Mouse (Mus musculus) bone marrow, adult 2 months (tissue): ENCODE measurements around the gene Epb41. TPM values are rescaled to one million over a fixed set of nuclear protein-coding genes. Genes with fewer than 3 reads are reported as not detected.
A peak's percentile ranks its signal among the peaks of the same experiment; 100 is the strongest.

Experiments
- H3K27ac ChIP-seq: fragments of 200-500 bp; 2 replicates; pipeline ENCODE4 v1.5.1; 2012; ENCODE audit warnings: low read depth, mild to moderate bottlenecking, control low read depth, inconsistent platforms, low read length; ENCODE audit not compliant: control insufficient read depth, poor library complexity, insufficient read depth
- H3K4me1 ChIP-seq: fragments of 200-500 bp; 2 replicates; pipeline ENCODE4 v1.6.1; 2011; ENCODE audit warnings: low read length; ENCODE audit not compliant: control insufficient read depth, insufficient read depth
- H3K4me3 ChIP-seq: fragments of 200-500 bp; replicated peaks from 2 replicates; pipeline ENCODE3; 2011; ENCODE audit warnings: mild to moderate bottlenecking, low read depth, low read length, control low read depth; ENCODE audit not compliant: control insufficient read depth
- CTCF ChIP-seq: fragments of 200-500 bp; IDR thresholded peaks from 2 replicates; pipeline ENCODE4 v1.5.1; 2011; ENCODE audit warnings: low read length, control low read depth; ENCODE audit not compliant: control insufficient read depth, insufficient read depth
- POLR2A ChIP-seq: fragments of 200-500 bp; IDR thresholded peaks from 2 replicates; pipeline ENCODE4 v1.6.1; 2011; ENCODE audit warnings: low read depth, mild to moderate bottlenecking, control low read depth, low read length, borderline replicate concordance; ENCODE audit not compliant: control insufficient read depth
- WGBS: fragments of 180-500 bp; shearing (Covaris S2); methylation state at CpG from one replicate; pipeline ENCODE4 v1.1.7; 2018; 5-methylcytosine and 5-hydroxymethylcytosine counted together
- polyA plus RNA-seq: library from polyadenylated mRNA; stranded (reverse); fragments of >200 nt; gene quantifications from 2 replicates; pipeline ENCODE4 v1.2.4, GENCODE M21; 2011; ENCODE audit warnings: low replicate concordance; ENCODE audit not compliant: missing spikeins, insufficient read depth, insufficient read length

Epb41 gene
- polyA plus RNA-seq, 1 experiment, result 298 TPM

GRCm38 (mm10) chr4:131914046-131914643, 161.0 kb downstream of the Epb41 start:
- H3K27ac ChIP-seq, result no peak overlapping the region
- no peak for TF ChIP-seq CTCF
- H3K4me1 ChIP-seq, result peaks cover 1% of the 10 kb centered on the region; the same call in 1 of the 2 replicates
- H3K4me3 ChIP-seq, result no peak overlapping the region
- WGBS, result 42% methylated on average over 9 of the region's 9 CpGs

DNA sequence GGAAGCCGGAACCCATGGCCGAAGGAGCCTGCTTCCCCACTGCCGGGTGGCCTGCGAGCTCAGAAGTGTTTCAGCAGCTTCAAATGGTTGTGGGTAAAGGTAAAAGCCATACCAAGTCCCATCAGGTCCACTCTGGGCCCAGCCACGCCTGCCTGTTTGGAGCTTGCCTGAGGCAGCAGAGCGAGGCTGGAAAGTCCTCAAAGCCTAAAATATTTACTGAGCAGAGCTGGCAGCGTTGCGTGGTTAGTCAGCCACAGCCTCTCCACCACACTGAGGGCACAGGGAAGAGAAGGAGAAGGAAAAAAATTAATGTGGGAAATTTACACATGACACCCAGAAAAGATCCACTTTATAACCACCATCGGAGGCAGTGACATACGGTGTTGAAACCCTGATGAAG, 161.6 kb downstream of the Epb41 start:
- H3K4me1 ChIP-seq, result peaks cover 1% of the 10 kb centered on the region; the same call in 1 of the 2 replicates
- 66% methylated on average over 10 of the region's 10 CpGs for WGBS

GRCm38 (mm10) chr4:131911521-131911920, 163.6 kb downstream of the Epb41 start:
- 49% methylated on average over 5 of the region's 5 CpGs for WGBS
- H3K27ac ChIP-seq, result no peak overlapping the region

More for the DNA sequence above, 161.6 kb downstream of the Epb41 start:
- TF ChIP-seq CTCF (no peak), POLR2A (no peak)
- Histone ChIP-seq H3K27ac (no peak overlapping the region), H3K4me3 (no peak overlapping the region)

DNA sequence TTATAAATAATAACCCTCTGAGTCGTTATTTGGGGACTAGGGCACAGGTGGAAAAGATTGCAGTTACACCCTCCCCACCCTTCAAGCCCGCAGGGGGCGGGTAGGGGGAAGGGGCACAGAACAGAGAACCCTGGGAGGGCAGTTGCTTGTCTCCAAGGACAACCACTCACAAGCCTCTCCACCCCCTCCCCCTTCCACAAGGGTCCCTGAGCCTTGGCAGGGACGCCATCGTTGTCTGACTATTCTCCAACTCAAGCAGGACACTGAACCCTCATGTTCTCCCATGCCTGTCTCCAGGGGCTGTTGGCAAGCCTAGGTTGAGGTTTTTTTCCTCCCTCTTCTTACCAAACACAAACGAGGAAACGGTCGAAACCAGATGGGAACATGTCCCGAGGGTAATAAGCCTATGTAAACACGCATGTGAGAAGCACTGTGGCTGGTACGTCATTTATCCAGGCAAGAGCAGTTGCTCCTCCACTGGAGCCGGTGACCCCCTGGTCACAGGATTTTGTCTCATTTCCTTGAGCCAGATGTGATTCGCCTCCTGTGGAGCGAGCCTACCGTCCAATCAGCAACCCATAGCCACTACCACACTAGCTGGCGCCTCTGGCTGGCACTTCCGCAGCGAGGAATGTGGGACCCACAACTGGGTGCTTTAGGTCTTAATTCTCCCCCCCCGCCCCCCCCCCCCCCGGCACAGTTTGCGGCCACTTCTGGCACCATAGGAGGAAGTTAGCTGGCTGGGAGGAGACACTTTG, 164.7 kb downstream of the Epb41 start:
- 3% methylated on average over 20 of the region's 21 CpGs for WGBS
- TF ChIP-seq POLR2A (no peak), CTCF (no peak)
- Histone ChIP-seq H3K4me3 (peak overlapping the region; percentile 36), H3K4me1 (peaks cover 1% of the 10 kb centered on the region; the same call in 1 of the 2 replicates), H3K27ac (peak overlapping the region; percentile 35; the same call in 1 of the 2 replicates)

More at GRCm38 (mm10) chr4:131911521-131911920, 163.6 kb downstream of the Epb41 start:
- H3K4me1 ChIP-seq, result peaks cover 1% of the 10 kb centered on the region; the same call in 1 of the 2 replicates
- no peak overlapping the region for H3K4me3 ChIP-seq
- TF ChIP-seq CTCF, result no peak
- no peak for TF ChIP-seq POLR2A

GRCm38 (mm10) chr4:131907912-131908311, 167.2 kb downstream of the Epb41 start:
- TF ChIP-seq POLR2A, result no peak
- TF ChIP-seq CTCF, result peak; percentile 46; the same call in 1 of the 2 replicates
- Histone ChIP-seq H3K4me1 (peaks cover 1% of the 10 kb centered on the region; the same call in 1 of the 2 replicates), H3K27ac (no peak overlapping the region), H3K4me3 (no peak overlapping the region)
- 94% methylated on average over 3 of the region's 3 CpGs for WGBS

GRCm38 (mm10) chr4:131906423-131906822, 168.7 kb downstream of the Epb41 start:
- Histone ChIP-seq H3K4me3 (no peak overlapping the region), H3K4me1 (peaks cover 1% of the 10 kb centered on the region; the same call in 1 of the 2 replicates), H3K27ac (no peak overlapping the region)
- TF ChIP-seq POLR2A (no peak), CTCF (no peak)
- 81% methylated on average over 6 of the region's 6 CpGs for WGBS

DNA sequence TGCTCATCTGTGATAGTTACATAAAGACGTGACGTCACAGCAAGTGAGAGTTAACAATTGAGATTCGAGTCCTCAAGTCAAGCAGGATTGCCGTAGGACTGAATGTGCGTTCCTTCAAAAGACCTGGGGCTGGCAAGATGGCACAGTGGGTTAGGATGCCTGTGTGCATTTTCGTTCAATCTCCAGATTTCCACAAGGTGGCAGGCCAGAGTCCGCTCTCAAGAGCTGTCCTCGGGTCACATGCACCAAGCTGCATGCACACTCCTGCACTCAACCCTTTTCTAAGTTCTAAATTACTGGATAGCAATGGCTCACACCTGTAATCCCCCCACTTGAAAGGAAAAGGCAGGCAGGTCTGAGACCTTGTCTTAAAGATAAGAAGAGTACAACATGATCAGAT, 170.6 kb downstream of the Epb41 start:
- no peak overlapping the region for H3K4me3 ChIP-seq
- 63% methylated on average over 8 of the region's 8 CpGs for WGBS
- H3K4me1 ChIP-seq, result no peaks in the 10 kb centered on the region
- TF ChIP-seq CTCF (peak; percentile 69), POLR2A (no peak)
- no peak overlapping the region for H3K27ac ChIP-seq

- Histone ChIP-seq H3K4me1 (no peaks in the 10 kb centered on the region), H3K4me3 (no peak overlapping the region), H3K27ac (no peak overlapping the region)
- 93% methylated on average over 15 of the region's 15 CpGs for WGBS
- TF ChIP-seq POLR2A, result no peak
- TF ChIP-seq CTCF, result no peak
Observed at GRCm38 (mm10) chr4:131901090-131901489, 174.0 kb downstream of the Epb41 start.
